Mouse (Mus musculus) heart, postnatal 0 days (tissue): Measurements from ENCODE around the gene Acod1. TPM values are rescaled to one million over a fixed set of nuclear protein-coding genes. Genes with fewer than 3 reads are reported as not detected.

ENCODE experiments used
- ATAC-seq: fragments of 200-750 bp; cut with Nextera tagmentation; 2 replicates; pipeline ENCODE4 v1.8.0; 2017; ENCODE audit warnings: low read depth, moderate number of reproducible peaks, moderate library complexity; ENCODE audit not compliant: insufficient read depth
- DNase-seq: peaks from one replicate; pipeline ENCODE4 v3.0.0-alpha.2; 2016; ENCODE audit warnings: low spot score
- H3K27ac ChIP-seq: fragments of 300-500 bp; sonication (generic); 2 replicates; pipeline ENCODE4 v1.5.1; 2014; ENCODE audit warnings: low read depth, mild to moderate bottlenecking
- H3K27me3 ChIP-seq: fragments of 300-500 bp; sonication (generic); 2 replicates; pipeline ENCODE4 v1.6.1; 2014; ENCODE audit warnings: low read length, mixed read lengths; ENCODE audit not compliant: control insufficient read depth, insufficient read depth
- H3K36me3 ChIP-seq: fragments of 300-500 bp; sonication (generic); replicated peaks from 2 replicates; pipeline ENCODE4 v1.6.1; 2014; ENCODE audit warnings: low read length, mixed read lengths; ENCODE audit not compliant: control insufficient read depth, insufficient read depth
- H3K4me1 ChIP-seq: fragments of 300-500 bp; sonication (generic); 2 replicates; pipeline ENCODE4 v1.6.1; 2014; ENCODE audit warnings: antibody characterized with exemption; ENCODE audit not compliant: control insufficient read depth, insufficient read depth
- H3K4me2 ChIP-seq: fragments of 300-500 bp; sonication (generic); 2 replicates; pipeline ENCODE4 v1.6.1; 2014; ENCODE audit warnings: low read depth, mild to moderate bottlenecking, low read length, moderate library complexity
- H3K4me3 ChIP-seq: fragments of 300-500 bp; sonication (generic); 2 replicates; pipeline ENCODE4 v1.5.1; 2014; ENCODE audit warnings: low read depth, low read length
- H3K9ac ChIP-seq: fragments of 300-500 bp; sonication (generic); replicated peaks from 2 replicates; pipeline ENCODE4 v1.6.1; 2014; ENCODE audit warnings: low read depth, low read length, mixed read lengths
- H3K9me3 ChIP-seq: fragments of 300-500 bp; sonication (generic); replicated peaks from 2 replicates; pipeline ENCODE4 v1.6.1; 2016; ENCODE audit warnings: low read length; ENCODE audit not compliant: control insufficient read depth
- CTCF ChIP-seq: IDR thresholded peaks from 2 replicates; pipeline ENCODE4 v1.5.1; 2016; ENCODE audit warnings: antibody characterized with exemption, control low read depth, low read depth
- EP300 ChIP-seq: IDR thresholded peaks from 2 replicates; pipeline ENCODE4 v1.6.1; 2016; ENCODE audit warnings: antibody characterized with exemption, low read depth
- WGBS: fragments of 180-500 bp; shearing (Covaris S2); extraction: QIAGEN DNeasy Blood & Tissue Kit; methylation state at CpG from one replicate; pipeline ENCODE4 v1.1.7; 2014; 5-methylcytosine and 5-hydroxymethylcytosine counted together
- polyA plus RNA-seq: library from polyadenylated mRNA; unstranded; fragments of >200 nt; fragmentation: Nextera tagmentation; extraction: Ambion mirVana; gene quantifications from 2 replicates; pipeline ENCODE4 v1.2.1, GENCODE M21; 2015
- total RNA-seq: library from RNA; depleted of rRNA; stranded (reverse); fragments of >200 nt; gene quantifications from 2 replicates; pipeline ENCODE4 v1.2.3, GENCODE M21; 2014; ENCODE audit warnings: low replicate concordance; rRNA removed

Gene Acod1
- total RNA-seq (not detected in 2 replicates), polyA plus RNA-seq (0.07 TPM in 1 of 2 replicates, not detected in the other)

DNA sequence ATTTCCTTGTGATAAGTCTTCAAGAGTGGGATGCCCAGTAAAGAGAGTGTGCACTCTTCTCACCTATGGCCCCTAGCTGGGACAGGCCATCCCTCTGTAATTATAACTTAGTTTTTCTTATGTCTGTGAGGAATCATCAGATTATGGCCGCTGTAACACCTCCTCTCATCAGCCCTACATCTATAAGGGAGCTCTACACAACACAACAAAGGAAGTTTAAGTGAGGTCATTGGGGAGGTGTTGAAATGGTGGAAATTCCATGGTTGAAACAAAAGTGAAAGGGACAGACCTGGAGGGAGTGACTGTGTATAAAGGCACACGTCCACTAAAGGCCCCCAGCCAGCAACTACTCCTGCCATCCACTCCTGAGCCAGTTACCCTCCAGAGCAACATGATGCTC is at the start of gene Acod1:
Gene Acod1, plus strand, starts transcription at position 301 of the 400 bp plus-strand sequence.
- Histone ChIP-seq H3K4me2 (no peak within 1 kb of the TSS), H3K4me1 (no peaks in the 10 kb centered on the region), H3K9me3 (no peaks in the 10 kb centered on the region), H3K36me3 (no peaks in the 10 kb centered on the region), H3K9ac (no peak within 1 kb of the TSS), H3K4me3 (no peak within 1 kb of the TSS), H3K27me3 (no peaks in the 10 kb centered on the region), H3K27ac (no peak within 1 kb of the TSS)
- WGBS: 66% methylated on average over 2 of the region's 2 CpGs
- ATAC-seq (no peak), DNase-seq (no peak)
- no peak for TF ChIP-seq CTCF
- no peak for TF ChIP-seq EP300

DNA sequence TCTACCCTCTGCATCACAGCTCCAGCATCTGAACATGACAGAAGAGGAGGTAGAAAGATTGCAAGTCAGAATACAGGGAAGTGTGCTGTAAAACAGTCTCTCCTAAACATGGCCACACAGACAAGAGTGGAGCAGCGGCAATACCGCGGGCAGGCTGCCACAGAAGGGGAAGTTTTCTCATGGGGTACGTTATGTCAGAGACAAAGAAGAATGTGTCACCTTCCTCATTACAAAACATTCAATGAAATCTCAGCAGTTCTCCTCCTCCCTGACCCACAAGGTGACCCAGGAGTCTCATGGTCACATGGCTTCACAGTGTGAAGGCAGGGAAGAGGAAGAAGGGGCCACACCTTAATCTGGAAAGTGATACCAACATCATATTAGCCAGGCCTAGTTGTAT is 39.0 kb upstream of the Acod1 start:
- Histone ChIP-seq H3K27ac (no peak overlapping the region), H3K4me3 (no peak overlapping the region), H3K4me2 (no peak overlapping the region), H3K36me3 (no peaks in the 10 kb centered on the region), H3K4me1 (no peaks in the 10 kb centered on the region), H3K9me3 (no peaks in the 10 kb centered on the region), H3K9ac (no peak overlapping the region), H3K27me3 (no peaks in the 10 kb centered on the region)
- DNase-seq (no peak), ATAC-seq (no peak)
- WGBS: 75% methylated on average over 4 of the region's 4 CpGs
- TF ChIP-seq EP300 (no peak), CTCF (no peak)

DNA sequence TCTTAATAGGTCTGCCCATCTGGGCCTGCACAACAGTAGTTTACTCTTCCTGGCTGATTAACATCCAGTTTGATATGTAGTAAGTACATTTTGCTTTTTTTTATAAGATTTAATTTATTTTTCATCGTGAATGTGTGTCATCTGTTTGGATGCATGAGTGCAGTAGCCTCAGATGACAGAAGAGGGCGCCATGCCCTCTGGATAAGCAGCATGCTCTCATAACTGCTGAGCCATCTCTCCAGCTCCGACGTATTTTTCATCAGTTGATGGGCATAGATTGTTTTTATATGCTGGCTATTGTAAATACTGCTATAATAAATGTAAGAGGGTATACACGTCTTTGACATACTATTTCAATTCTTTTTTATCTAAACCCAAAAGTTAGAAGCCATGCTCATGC is 35.0 kb upstream of the Acod1 start:
- Histone ChIP-seq H3K4me2 (no peak overlapping the region), H3K27ac (no peak overlapping the region), H3K36me3 (no peaks in the 10 kb centered on the region), H3K9me3 (no peaks in the 10 kb centered on the region), H3K27me3 (no peaks in the 10 kb centered on the region), H3K9ac (no peak overlapping the region), H3K4me3 (no peak overlapping the region), H3K4me1 (no peaks in the 10 kb centered on the region)
- no peak for DNase-seq
- no peak for ATAC-seq
- TF ChIP-seq CTCF (peak; percentile 59), EP300 (no peak)
- WGBS: 31% methylated on average over 5 of the region's 5 CpGs

DNA sequence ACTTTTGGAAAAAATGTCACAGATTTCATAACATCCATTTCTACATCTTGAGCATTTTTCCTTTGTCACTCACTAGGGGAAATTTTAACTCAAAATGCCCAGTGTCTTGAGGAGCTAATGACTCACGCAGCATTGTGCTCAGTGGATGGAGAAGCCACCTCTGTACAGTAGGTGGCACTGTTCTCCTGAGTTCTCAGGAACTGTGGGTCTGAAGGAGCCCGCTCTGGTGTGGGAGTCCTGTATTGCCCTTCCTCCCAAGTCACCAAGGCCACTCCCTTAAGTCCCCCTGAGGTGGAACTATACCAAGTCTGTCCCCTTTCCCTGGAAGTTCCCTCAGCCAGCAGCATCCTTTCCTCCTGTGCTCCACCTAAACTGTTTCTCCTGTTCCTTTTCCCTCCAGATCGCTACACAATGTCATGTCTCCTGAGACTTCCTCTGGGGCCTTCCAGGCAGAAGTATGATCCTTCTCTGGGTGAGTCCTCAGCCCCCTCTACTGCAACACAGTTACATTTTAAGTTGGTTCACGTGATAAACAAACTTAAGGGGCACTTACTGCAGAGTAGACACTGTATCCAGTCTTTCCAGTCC is 34.1 kb upstream of the Acod1 start:
- no peaks in the 10 kb centered on the region for H3K9me3 ChIP-seq
- no peak overlapping the region for H3K9ac ChIP-seq
- no peaks in the 10 kb centered on the region for H3K27me3 ChIP-seq
- H3K36me3 ChIP-seq: no peaks in the 10 kb centered on the region
- TF ChIP-seq EP300 (no peak), CTCF (peak; percentile 82)
- ATAC-seq: peak; percentile 91
- peak; percentile 70 for DNase-seq
- H3K4me2 ChIP-seq: no peak overlapping the region
- WGBS: 25% methylated on average over 4 of the region's 4 CpGs
- H3K4me1 ChIP-seq: no peaks in the 10 kb centered on the region
- H3K4me3 ChIP-seq: no peak overlapping the region
- 0 out of 2 replicates have a peak overlapping the region, but pooled peaks have one; percentile 11 for H3K27ac ChIP-seq

DNA sequence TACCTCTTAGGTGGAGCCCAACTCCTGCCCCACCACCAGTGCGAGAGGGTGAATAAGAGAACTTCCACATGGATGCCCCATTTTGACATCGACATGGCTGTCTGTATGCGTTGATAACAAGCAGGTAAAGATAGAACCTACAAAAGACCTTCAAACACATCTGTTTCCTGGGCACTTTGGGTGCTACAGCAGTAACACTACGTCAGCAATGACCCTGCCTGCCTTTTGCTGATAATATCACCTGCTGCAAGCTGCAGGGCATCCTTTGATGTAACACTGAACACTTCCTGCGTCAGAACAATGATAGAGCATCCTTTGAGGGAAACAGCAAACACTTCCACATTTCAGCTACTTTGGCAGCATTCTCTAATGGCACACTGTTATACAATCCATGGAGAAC is 29.8 kb upstream of the Acod1 start:
- no peaks in the 10 kb centered on the region for H3K4me1 ChIP-seq
- no peak for TF ChIP-seq CTCF
- TF ChIP-seq EP300: no peak
- H3K27ac ChIP-seq: no peak overlapping the region
- WGBS: 48% methylated on average over 5 of the region's 5 CpGs
- H3K9ac ChIP-seq: no peak overlapping the region
- no peak overlapping the region for H3K4me3 ChIP-seq
- H3K4me2 ChIP-seq: no peak overlapping the region
- no peaks in the 10 kb centered on the region for H3K36me3 ChIP-seq
- no peaks in the 10 kb centered on the region for H3K9me3 ChIP-seq
- DNase-seq: no peak
- no peak for ATAC-seq
- no peaks in the 10 kb centered on the region for H3K27me3 ChIP-seq

DNA sequence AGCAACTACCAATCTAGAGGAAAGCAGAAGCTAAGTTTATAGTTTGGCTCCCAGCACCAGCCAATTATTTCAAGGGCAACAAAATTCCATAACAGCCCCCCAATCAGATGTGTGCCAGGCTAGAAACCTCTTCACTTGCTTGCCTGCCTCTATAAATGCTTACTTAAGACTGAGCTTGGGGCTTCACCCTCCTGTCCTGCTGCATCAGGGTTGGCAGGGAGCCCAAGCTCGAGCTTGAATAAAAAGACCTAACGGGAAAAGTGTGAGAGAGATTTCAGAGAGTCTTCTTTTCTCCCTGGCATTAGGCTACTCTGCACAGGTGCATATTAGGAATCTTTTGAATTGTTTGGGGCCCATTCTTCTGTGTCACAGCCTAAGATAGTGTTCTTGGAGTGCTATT is 26.7 kb upstream of the Acod1 start:
- Histone ChIP-seq H3K4me3 (no peak overlapping the region), H3K27ac (no peak overlapping the region), H3K9ac (no peak overlapping the region), H3K4me1 (no peaks in the 10 kb centered on the region), H3K4me2 (no peak overlapping the region), H3K9me3 (no peaks in the 10 kb centered on the region), H3K27me3 (no peaks in the 10 kb centered on the region), H3K36me3 (no peaks in the 10 kb centered on the region)
- no peak for TF ChIP-seq EP300
- no peak for TF ChIP-seq CTCF
- ATAC-seq (no peak), DNase-seq (no peak)
- WGBS: 17% methylated on average over 2 of the region's 2 CpGs
